Mouse (Mus musculus): ENCODE measurements around the gene Gstcd.

The Gstcd gene

GRCm38 (mm10) chr3:132940181-132940990 lies 151.4 kb downstream of the Gstcd start:
- DNase-seq (ENCODE audit: low spot score) = no peak

GRCm38 (mm10) chr3:132939006-132939405 lies 152.8 kb downstream of the Gstcd start:
- DNase-seq (ENCODE audit: low spot score) = no peak

GRCm38 (mm10) chr3:132934649-132935048 lies 157.2 kb downstream of the Gstcd start:
- DNase-seq (ENCODE audit: low spot score) = peak; percentile 55

All from MN1 (cell line).